Mouse (Mus musculus) frontal cortex, adult (tissue): ENCODE measurements around the gene Nrip3.

Experiments
- ATAC-seq: cut with Nextera tagmentation; 2 replicates; pipeline ENCODE4 v1.9.2; 2017; ENCODE audit warnings: mild to moderate bottlenecking, moderate library complexity, mixed read lengths; ENCODE audit not compliant: low TSS enrichment

Nrip3 gene

DNA sequence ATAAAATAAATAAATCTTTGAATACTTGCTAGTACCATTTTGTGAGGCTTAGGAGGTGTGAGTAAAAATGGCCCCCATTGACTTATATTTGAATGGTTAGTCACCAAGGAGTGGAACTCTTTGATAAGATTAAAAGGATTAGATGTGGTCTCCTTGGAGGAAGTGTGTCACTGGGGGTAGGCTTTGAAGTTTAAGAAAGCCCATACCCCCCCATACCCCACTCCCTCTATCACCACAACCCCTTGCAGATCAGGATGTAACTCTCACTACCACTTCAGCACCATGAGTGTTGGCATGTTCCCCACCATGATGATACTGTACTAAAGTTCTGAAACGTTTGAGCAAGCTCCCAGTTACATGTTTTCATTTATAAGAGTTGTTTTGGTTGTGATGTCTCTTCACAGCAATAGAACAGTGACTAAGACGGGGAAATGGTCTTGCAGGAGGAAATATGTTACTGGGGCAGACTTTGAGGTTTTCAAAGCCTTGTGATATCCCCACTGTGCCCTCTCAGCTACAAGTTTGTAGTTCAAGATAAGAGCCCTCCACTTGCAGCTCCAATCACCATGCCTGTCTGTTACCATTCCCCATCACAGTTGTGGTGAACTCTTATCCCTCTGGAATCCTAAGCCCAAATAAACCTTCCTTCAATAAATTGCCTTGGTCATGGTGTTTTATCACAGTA, 13.0 kb downstream of the Nrip3 start:
- ATAC-seq, result no peak

DNA sequence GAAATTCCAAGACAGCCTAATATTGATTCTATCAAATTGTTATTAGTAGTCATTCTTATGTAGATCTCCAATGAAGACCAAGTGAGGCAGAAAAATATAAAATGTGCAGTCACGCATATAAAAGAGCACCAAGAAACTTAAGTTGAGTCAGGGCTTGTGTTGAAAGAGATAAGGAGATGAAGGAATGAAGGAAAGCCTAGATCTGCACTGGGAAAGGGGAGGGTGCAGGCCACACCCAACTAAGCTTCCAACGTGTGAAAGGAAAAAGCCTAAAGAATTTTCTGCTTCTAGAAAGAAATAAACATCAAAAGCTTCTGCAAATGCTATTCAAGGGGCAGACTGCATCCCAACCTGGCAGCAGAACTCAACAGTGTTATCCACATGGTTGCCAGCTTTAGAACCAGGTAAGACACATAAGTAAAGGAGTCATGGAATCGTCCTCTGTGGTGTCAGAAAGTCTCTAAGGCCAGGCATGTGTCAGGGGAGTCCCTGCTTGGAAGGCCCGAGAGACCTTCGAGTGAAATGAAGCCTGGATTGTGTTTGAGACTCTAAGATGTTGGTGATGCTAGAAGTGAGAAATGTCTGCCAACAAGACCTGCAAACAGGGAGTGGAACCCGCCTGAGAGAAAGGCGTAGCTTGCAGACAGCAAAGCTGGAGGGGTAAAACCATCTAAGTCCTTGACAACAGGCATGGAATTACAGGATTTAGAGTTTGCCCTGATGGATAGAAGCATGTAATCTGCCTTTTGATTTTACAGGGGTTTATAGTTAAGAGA, 14.1 kb downstream of the Nrip3 start:
- no peak for ATAC-seq

DNA sequence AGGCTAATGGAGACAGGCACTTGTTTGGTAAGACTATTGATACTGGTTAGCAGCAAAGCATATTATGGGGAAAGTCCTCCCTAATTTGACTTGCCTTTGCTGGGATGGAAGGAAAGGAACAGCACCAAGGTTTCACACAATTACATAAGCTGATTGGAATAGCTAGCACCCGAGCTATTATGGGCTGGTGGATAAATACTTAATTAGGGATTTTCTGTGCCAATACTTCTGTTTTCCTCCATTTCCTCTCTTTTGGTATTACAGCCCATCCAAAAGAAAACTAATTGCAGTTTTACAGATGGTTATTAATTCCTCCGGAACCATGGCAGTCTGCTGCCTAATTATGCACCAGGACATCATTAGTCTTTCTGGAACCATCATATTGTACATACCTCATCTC, 17.8 kb downstream of the Nrip3 start:
- no peak for ATAC-seq

DNA sequence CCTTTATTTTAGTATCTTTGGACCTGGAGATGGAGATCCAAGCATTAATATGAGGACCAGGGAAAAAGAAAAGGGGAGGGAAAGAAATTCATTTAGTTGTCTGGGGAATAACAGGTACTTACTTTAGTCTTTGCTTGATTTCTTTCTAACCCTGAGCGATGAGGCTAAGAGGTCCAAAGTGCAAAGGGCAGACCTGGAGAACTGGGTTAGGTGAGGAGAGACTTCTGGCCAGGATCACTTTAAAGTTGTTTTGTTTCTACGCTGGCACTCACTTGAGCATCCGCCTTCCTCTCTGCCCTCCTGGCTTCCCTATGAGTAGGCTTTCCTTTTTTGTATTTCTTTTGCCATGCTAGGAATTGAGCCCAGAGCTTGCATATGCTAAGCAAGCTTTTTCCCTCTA, 25.5 kb downstream of the Nrip3 start:
- no peak for ATAC-seq

DNA sequence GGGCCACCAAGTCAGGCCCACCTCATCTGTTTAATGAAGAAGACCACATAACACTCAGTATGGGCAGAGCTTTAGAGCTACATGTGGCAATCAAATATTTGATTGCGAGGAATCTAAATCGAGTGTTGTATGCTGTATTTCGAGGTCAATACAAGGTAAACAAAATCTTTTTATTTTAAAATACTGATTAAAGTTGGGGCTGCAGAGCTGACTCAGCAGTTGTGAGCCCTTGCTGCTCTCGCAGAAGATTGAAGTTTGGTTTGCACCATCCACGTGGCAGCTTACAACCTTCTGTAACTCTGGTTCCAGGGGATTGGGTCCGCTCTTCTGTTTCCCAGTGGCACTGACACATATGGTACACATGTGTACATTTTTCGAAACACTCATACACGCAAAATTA, 27.8 kb downstream of the Nrip3 start:
- ATAC-seq, result no peak

DNA sequence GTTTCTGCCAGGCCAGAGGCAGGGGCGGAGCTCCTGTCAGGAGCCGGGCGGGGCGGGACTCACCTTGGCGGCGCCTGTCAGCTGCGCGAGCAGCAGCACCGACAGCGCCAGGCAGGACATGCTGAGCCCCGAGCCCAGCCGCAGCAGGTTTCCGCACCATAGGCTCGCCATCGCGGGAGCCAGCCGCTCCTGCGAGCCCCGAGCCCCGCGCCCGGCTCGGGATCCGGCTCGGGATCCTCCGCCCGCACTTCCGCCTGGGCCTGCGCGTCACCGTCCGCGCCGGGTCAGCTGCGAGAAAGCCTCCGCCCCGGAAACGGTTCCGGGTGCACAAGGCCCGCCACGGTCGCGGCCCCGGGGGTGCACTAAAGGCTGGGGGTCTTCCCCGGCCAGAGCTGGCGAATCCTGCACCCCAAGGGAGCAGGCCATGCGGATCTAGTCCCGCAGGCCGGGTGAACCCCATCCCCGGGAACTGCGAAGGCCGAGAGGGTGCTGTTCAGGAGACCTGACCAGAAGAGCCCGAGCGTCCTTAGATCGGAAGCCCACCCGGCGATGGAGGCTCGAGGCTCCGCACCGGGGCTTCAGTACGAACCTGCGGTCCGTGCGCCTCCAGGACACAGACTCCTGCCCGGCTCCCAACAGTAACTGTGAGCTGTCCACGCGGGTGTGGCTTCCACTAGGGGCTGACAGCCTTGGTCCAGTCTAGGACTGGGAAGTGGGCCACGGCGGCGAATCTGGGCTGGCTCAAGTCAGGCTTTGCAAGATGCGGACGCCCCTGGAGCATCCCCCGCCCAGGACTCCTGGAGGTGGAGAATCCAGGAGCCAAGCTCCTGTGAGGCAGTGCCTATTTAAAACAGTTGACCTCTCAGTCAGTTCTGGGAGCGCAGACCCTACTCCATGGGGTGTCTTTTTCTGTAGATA, 29.6 kb downstream of the Nrip3 start, which contains the start of gene Tmem9b:
Gene Tmem9b, minus strand, starts transcription at position 868 of the 918 bp plus-strand sequence.
- peak; percentile 96 for ATAC-seq

DNA sequence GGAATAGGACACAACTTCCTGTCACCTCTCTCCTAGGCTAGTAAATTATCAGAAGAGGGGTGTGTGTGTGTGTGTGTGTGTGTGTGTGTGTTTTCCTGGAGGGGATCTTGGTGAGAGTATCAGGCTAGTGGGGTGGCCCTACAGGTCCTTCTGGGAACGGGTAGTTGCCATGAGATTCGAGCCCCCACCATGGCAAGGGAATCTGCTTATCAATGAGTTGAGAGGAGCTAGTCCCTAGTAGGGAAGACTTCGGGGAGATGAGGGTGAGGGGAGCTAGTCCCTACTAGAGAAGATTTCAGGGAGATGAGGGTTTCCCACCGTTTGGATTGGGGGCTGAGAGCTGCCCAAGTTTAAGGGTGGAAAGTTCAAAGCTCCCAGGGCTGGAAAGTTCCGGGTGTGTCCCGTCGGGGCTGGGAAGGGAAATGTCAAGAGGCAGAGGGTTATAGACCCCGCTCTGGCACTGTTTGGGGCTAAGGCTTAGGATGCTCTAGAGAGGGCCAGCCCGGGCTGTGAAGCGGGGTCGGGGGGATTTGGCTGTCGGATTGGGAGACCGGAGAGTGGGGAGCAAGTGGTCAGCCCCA, 30.3 kb downstream of the Nrip3 start:
- peak; percentile 28; the same call in 1 of the 2 replicates for ATAC-seq

DNA sequence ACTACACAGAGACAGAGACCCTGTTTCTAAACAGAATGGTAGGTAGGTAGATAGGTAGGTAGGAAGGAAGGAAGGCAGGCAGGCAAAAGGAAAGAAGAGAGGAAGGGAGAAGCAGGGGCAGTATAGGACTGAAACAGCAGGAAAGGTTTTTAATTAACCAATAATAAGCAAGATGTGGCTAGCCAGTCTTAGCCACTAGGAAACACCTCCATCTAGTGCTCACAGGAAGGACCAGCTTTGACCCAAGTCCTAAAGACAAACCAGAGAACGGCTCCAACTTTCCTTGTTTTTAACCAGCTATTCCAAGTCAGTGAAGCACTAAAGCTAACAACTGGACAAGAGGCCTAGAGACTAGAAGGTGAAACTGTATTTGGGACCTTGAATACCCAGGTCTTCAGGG, 34.1 kb downstream of the Nrip3 start:
- ATAC-seq, result no peak

DNA sequence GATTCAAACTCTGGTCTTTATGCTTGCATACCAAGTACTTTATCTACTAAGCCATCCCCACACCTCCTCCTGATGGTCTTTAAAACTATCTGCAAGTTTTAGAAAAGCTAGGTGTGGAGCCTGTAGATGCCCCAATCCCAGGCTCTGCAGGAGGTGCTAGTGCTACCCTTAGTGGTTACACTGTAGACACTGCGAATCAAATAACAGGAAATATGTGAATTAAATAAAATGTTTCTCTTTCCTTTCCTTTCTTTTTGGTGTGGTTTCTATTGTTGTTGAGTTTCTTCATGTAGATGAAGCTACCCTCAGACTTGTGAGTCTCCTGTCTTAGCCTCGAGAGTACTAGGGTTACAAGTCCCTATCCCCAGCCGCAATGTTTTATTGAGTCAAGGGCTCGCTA, 40.1 kb downstream of the Nrip3 start:
- ATAC-seq, result no peak

DNA sequence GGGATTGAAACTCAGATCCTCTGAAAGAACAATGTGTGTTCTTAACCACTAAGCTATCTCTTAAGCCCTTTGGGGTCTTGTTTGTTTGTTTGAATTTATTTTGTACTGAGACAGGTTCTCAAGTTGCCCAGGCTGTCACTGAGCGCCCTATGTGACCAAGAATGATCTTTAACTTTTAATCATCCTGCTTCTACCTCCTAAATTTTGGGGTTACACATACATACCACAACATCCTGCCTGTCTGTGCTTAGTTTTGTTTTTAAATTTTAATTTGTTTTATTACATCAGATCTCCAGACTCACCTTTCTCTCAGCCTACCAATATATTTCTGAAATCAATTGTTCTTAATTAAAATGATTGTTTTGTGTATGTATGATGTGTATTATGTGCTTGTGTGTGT, 40.8 kb downstream of the Nrip3 start:
- ATAC-seq, result no peak

DNA sequence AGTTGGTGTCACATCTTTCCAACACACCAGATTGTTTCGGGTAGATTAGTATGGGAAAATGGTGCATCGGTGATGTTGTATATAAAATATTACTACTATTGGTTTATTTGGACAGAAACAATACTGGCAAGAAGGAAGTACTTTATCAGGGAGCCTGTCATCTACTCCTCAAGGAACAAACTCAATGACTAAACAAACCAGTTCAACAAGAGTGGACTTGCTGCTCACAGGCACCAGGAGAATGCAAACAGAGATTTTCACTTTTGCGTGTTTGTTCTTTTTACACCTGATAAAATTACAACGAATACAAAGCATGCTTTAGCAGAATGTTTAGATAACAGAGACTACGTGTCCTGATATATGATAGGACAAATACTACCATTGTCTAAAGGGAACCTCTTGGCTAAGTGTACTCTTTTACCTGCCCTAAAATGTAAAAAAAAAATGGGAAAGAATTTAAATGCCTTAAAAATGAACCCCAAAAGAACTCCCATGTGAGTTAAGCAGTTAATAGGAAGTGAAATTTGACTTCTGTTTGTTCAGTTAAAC, 41.9 kb downstream of the Nrip3 start:
- no peak for ATAC-seq

DNA sequence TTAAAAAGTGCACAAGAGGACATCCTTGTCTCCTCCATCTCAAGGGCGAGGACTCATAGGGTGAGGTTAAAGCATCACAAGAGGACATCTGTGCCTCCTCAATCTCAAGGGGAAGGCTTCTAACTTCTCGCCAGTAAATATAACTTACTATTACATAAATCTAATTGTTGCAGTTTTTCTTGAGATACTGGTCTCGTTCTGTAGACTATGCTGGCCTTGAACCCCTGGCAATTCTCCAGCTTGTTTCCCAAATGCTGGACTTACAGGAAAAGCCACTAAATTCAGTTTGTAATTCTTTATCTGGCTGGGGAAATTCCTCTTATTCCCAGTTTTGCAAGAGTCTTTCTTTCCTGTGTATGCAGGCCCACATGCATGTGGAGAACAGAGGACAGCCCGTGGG, 47.0 kb downstream of the Nrip3 start:
- ATAC-seq, result no peak

DNA sequence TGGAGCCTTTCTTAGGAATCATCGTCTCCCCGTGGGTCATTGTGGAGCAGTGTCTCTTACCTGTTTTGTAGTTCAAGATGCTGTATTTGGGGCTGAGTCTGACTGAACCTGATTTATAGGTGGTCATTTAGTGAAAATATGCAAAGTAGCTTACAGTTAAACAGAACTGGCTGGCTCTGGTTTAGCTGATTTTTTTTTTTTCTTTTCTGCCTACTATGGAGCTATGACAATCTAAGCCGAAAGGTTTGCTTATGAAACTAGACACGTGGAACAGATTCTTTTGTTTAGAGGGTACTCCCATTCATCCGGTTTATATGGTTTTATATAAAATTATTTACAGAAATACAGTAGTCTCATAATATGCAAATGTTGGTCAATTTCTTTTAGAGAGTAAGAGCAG, 50.2 kb downstream of the Nrip3 start, which contains the start of gene Ascl3:
Gene Ascl3, minus strand, starts transcription at position 101 of the 400 bp plus-strand sequence.
- ATAC-seq, result no peak

DNA sequence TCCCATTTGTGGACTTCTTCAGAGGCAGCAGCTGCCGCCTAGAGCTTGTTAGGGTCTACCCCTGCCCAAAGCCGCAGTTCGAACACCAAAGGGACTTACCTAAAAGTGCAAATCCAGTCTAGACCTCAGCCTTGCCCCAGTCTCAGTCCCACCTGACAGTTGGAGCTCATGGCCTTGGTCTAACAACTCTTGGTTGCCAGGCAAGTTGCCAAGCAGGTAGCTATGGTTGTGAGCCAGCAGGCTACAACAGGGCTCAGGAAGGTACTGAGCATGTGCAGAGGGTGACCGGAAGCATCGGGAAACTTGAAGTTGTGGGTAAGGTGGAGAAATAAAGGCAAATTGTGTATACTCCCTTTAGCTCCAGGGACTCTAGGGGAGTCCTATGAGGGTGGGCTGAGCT, 58.1 kb downstream of the Nrip3 start, which contains the start of gene BC051019:
Gene BC051019, minus strand, starts transcription at position 154 of the 400 bp plus-strand sequence.
- ATAC-seq, result no peak

DNA sequence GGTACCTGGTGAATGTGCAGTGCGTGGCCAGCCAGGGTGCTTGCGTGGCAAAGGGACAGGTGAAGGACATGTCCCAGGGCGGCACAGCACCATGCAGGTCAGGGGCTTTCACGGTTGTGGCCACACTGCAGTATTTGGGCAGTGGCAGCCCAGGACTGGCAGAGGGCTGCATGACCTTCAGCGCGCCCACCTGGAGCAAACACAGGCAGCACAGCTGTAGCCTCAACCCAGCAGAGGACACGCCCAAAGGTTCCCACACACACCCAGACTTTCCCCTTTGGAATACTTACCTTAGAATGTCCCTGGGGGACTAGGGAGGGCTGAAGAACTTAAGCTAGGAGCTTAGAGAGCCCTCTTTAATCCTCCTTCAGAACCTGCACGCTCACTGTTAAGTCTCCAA, 58.7 kb downstream of the Nrip3 start:
- ATAC-seq, result no peak

DNA sequence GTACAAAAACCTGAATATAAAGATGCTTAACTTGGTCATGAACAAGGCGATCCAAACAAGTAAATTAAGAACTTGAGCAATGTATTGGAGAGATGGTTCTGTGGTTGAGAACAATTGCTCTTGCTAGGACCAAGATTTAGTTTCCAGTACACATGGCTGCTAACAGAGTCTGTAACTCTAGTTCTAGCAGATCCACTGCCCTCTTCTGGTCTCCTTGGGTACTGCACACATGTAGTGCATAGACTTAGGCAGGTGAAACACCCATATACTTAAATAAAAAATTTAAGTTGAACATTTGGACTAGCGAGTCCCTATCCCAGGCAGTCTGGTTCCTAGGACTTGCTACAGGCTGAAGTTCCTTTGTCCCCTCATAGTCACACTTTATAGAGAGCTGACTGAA, 59.2 kb downstream of the Nrip3 start:
- no peak for ATAC-seq

DNA sequence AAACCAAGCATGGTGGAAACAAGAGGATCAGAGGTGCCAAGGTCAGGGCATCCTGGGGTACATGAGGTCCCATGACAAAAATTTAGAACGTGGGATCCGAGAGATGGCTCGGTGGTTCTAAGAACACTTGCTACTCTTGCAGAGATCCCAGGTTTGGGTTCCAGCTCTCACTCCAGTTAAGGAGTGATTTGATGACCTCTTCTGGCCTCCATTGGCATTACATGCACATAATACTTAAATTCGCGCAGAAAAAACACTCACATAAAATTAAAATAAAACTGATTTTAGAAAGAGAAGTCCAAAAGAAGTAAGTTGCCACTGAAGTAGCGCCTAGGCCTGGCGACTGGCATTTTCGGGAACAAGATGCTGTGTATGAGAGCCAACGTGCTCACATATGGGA, 62.5 kb downstream of the Nrip3 start:
- ATAC-seq, result 0 out of 2 replicates have a peak, but pooled peaks have one; percentile 50

DNA sequence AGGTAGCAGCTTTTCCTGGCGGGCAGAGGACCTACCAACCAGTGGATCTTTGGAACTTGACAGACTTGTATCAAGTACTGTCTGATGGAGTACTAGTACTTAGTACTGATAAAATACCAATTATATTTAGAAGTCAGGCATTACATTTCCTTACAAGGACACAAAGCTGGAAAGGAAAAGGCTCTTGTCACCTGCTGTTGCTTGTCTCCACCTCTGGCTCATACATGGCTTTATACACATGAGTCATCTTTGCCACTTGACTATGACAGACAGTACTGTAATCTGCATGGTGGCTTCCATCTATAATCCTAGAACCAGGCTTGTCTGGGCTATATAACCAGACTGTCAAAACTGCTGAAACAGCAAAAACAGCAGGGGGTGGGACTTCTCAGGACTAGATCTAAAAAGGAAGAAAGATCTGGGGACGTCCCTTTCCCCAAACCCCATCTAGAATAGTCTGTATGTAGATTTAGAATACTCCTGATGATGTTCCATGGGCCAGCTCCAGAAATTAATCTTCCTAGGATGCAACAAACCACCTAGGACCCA, 68.3 kb downstream of the Nrip3 start:
- no peak for ATAC-seq

DNA sequence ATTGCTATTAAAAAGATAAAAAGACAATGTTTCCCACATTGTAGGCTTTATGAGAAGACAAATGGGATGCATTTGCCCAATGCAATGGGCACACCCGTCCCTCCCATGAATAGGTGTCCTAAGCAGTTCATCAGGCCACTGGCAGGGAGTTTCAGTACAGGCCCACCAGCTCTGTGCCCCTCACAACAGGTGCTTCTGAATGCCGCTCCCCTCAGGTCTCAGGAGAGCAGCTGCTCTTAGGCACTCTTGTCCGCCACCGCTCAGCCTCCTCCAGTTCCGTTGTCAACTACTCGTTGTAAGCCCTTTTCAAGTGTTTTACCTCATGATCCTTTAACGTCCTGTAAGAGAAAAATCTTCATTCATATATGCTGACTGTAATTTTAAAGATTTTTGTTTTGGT, 69.6 kb downstream of the Nrip3 start:
- no peak for ATAC-seq

DNA sequence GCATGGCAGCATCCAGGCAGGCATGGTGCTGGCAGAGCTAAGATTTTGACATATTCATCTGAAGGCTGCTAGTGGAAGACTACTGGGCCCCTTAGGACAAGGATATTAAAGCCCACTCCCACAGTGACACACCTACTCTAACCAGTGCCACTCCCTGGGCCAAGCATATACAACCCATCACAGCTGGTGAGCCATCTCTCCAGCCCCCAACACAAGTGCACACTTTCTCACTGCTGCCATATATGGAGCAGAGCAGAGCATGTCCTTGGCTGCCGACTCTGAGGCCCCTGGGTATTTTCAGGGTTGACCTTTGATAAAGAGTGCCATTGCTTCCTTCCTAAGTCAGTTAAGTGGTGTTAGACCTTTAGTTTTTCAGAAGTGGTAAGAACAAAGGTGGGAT, 71.8 kb downstream of the Nrip3 start:
- ATAC-seq, result no peak

DNA sequence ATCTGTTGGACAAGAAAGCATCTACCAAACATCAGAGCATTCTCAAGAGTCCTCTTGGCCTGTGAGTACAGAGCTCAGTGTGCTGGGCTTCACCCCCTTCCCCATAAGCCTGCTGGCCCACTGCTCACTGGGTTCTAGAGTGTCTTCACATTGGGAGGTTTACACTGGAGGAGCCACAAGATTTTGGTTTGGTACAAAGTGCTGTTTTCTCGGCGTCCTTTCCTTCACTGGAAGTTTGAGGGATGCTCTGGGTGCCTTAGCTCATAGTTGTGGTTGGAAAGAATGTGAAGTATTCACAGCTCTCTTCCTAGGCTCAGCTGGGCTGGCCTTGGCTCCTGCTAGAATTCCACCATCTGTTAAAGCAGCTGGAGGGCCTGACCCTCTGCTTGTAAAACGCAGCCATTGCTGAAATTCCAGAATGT, 72.9 kb downstream of the Nrip3 start:
- no peak for ATAC-seq
